Mouse (Mus musculus) testis, adult 2 months (tissue): ENCODE measurements around the gene Gcsh.

Experiments used
- CTCF ChIP-seq: fragments of 200-500 bp; IDR thresholded peaks from 2 replicates; pipeline ENCODE4 v1.5.1; 2012; ENCODE audit warnings: low read depth, mild to moderate bottlenecking, inconsistent platforms, low read length, moderate library complexity; ENCODE audit not compliant: control insufficient read depth, insufficient read depth, insufficient replicate concordance
- POLR2A ChIP-seq: fragments of 200-500 bp; IDR thresholded peaks from 2 replicates; pipeline ENCODE4 v1.6.1; 2012; ENCODE audit warnings: low read depth, mild to moderate bottlenecking, inconsistent platforms, low read length, moderate library complexity; ENCODE audit not compliant: control insufficient read depth

DNA sequence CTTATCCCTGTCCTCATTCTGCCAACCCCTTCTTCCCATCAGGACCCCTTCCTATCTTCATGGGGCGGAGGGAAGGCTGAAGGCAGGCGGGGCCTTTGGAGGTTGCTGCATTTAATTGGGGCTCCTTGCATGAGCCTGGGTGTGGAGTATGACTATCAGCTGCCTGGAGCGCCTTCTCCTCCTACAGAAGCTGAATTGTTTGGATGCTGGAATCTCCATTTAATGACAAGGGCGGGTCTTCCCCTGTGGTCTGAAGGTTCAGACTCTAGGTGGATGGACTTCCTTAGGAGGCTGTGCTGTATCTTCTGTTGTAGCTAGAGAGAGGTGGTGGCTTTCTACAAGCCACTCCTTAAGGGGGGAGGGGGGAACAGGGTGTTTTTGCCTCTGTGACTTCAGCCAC is 58.4 kb downstream of the Gcsh start:
- TF ChIP-seq POLR2A (no peak), CTCF (no peak)
